Mouse (Mus musculus) lung, postnatal 4 days (tissue): Measurements from ENCODE around the gene Gm26558.
A peak's percentile ranks its signal among the peaks of the same experiment; 100 is the strongest.

Experiments used
- DNase-seq, 2 experiments: peaks; one replicate each; pipeline ENCODE4 v3.0.0; 2021

Gene Gm26558

GRCm38 (mm10) chr2:70647681-70648080, 14.2 kb downstream of the Gm26558 start:
- no peak for DNase-seq

GRCm38 (mm10) chr2:70645266-70645780, 16.6 kb downstream of the Gm26558 start:
- no peak for DNase-seq

GRCm38 (mm10) chr2:70642971-70643565, 18.8 kb downstream of the Gm26558 start:
- DNase-seq: no peak

GRCm38 (mm10) chr2:70640968-70641367, 20.9 kb downstream of the Gm26558 start:
- no peak for DNase-seq

GRCm38 (mm10) chr2:70634028-70634690, 27.7 kb downstream of the Gm26558 start:
- DNase-seq: no peak

GRCm38 (mm10) chr2:70632412-70632811, 29.5 kb downstream of the Gm26558 start:
- no peak for DNase-seq

- DNase-seq: no peak
Measured at GRCm38 (mm10) chr2:70631321-70631720, 30.6 kb downstream of the Gm26558 start.

GRCm38 (mm10) chr2:70629921-70630320, 32.0 kb downstream of the Gm26558 start:
- no peak for DNase-seq

- DNase-seq: peak in 1 of 2 experiments; percentile 6
Measured at GRCm38 (mm10) chr2:70629339-70629761, 32.6 kb downstream of the Gm26558 start.

GRCm38 (mm10) chr2:70628397-70628796, 33.5 kb downstream of the Gm26558 start:
- no peak for DNase-seq

- no peak for DNase-seq
Measured at GRCm38 (mm10) chr2:70625761-70626160, 36.1 kb downstream of the Gm26558 start.

- no peak for DNase-seq
Measured at GRCm38 (mm10) chr2:70622244-70622643, 39.7 kb downstream of the Gm26558 start.

- peak in 1 of 2 experiments; percentile 43 for DNase-seq
Measured at GRCm38 (mm10) chr2:70620225-70620624, 41.7 kb downstream of the Gm26558 start.

GRCm38 (mm10) chr2:70619232-70619835, 42.6 kb downstream of the Gm26558 start:
- DNase-seq: no peak

GRCm38 (mm10) chr2:70616617-70617016, 45.3 kb downstream of the Gm26558 start:
- DNase-seq: no peak

GRCm38 (mm10) chr2:70616076-70616475, 45.8 kb downstream of the Gm26558 start:
- no peak for DNase-seq

GRCm38 (mm10) chr2:70614745-70615351, 47.1 kb downstream of the Gm26558 start:
- DNase-seq: peak; percentile 8 to 32
